Mouse (Mus musculus) lung, adult 2 months (tissue): ENCODE measurements at regions not wholly inside any gene's neighbourhood (a gene's known extent, or its start where the extent isn't known, plus 50 kb on each side); places are given as distances from the start of the nearest gene placed in this dataset.

Source experiments
- CTCF ChIP-seq: fragments of 200-500 bp; IDR thresholded peaks from 2 replicates; pipeline ENCODE4 v1.5.1; 2011; ENCODE audit warnings: mild to moderate bottlenecking, low read length, control low read depth; ENCODE audit not compliant: insufficient read depth
- POLR2A ChIP-seq: fragments of 200-500 bp; IDR thresholded peaks from 2 replicates; pipeline ENCODE4 v1.6.1; 2011; ENCODE audit warnings: low read depth, mild to moderate bottlenecking, control low read depth, low read length, borderline replicate concordance; ENCODE audit errors: extremely low read depth

DNA sequence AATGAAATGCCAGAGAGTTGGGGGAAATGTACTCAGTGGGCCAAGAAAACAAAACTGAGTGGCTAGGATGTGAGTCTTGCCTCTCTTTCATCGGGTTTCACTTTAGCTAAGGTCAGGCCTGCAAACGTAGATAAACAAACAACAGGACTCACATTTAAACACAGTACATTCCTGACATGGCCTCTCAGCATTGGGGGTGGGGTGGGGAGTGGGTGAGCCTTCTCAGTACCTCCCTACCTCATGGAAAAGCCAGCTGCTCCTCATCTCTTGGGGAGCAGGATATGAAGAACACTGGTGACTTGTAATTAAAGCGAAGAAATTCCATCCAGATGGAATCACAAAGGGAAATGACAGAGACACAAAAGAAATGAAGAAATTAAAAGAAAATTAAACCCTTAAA is 119.5 kb upstream of the Dio2 start:
- TF ChIP-seq POLR2A = no peak
- no peak for TF ChIP-seq CTCF
